30 mouse cellular contexts compared by ENCODE assay signal in genomic region chr17:64833071-64833470, GRCm38 (mm10). TPM values are rescaled to one million over a fixed set of nuclear protein-coding genes. Genes with fewer than 3 reads are reported as not detected.
A peak's percentile ranks its signal among the peaks of the same experiment; 100 is the strongest.
DNase-seq lines count a peak whose midpoint lies in the region; ATAC-seq lines count a peak whose summit lies in the region.
"Had no signal": no experiment of that assay in that cellular context is flagged by ENCODE, and none has a peak within 500 bp of the region (broad histone marks: within the 10 kb centered on the region; RNA-seq: fewer than 3 reads in every experiment).

No protein-coding gene starts in this region.

- ATAC-seq in cerebellum, adult (ENCODE audit: insufficient number of reproducible peaks, low FRiP score, low TSS enrichment): peak; percentile 87
- no peak for ATAC-seq in forebrain, embryonic 12.5 days (ENCODE audit: low FRiP score)
- ATAC-seq: CD4-positive, CD25-positive, alpha-beta regulatory T cell, adult 4 months; forebrain, embryonic 15.5 days; hindbrain, embryonic 16.5 days; inflammation-experienced regulatory T-cells, adult 6 months; intestine, postnatal 0 days had no signal

- H3K36me3 ChIP-seq in forebrain, embryonic 12.5 days (replicated peaks): no peaks in the 10 kb centered on the region
- H3K36me3 ChIP-seq: embryonic facial prominence, embryonic 15.5 days; forebrain, embryonic 10.5 days; forebrain, embryonic 15.5 days; G1E; heart, embryonic 10.5 days; hindbrain, embryonic 12.5 days had no signal

- no peak overlapping the region for H3K27ac ChIP-seq in forebrain, embryonic 12.5 days
- H3K27ac ChIP-seq: embryonic facial prominence, embryonic 15.5 days; forebrain, embryonic 10.5 days; forebrain, embryonic 15.5 days; heart, embryonic 10.5 days; hindbrain, embryonic 12.5 days had no signal

- peaks cover 5% of the 10 kb centered on the region; the same call in 1 of the 2 replicates for H3K4me1 ChIP-seq in forebrain, embryonic 12.5 days

- H3K9ac ChIP-seq in forebrain, embryonic 12.5 days: no peak overlapping the region
- H3K9ac ChIP-seq: embryonic facial prominence, embryonic 15.5 days; forebrain, embryonic 15.5 days; hindbrain, embryonic 12.5 days had no signal

- no peak overlapping the region for H3K4me3 ChIP-seq in forebrain, embryonic 12.5 days (replicated peaks)
- H3K4me3 ChIP-seq: embryonic facial prominence, embryonic 15.5 days; erythroblast, embryonic 14.5 days; forebrain, embryonic 10.5 days; forebrain, embryonic 15.5 days; heart, embryonic 10.5 days; hindbrain, embryonic 12.5 days had no signal

- no peaks in the 10 kb centered on the region for H3K27me3 ChIP-seq in forebrain, embryonic 12.5 days
- H3K27me3 ChIP-seq: embryonic facial prominence, embryonic 15.5 days; forebrain, embryonic 15.5 days; hindbrain, embryonic 12.5 days had no signal

- DNase-seq in cerebellum, postnatal 4 days (ENCODE audit: low spot score in 2 of 2): no peak
- peak; percentile 84 for DNase-seq in cerebellum, adult 9-10 months
- DNase-seq in cerebellum, postnatal 25 days: peak; percentile 61 to 67
- no peak for DNase-seq in left cerebral cortex, postnatal 25 days (ENCODE audit: low spot score in 2 of 2)
- DNase-seq in kidney, adult 8-10 months: no peak
- DNase-seq: adrenal gland, adult 8-10 months; adrenal gland, postnatal 36 days; B cell, adult 2 months; gastrocnemius, postnatal 10 days; heart, adult 18-20 months; heart, postnatal 10 days; heart, postnatal 4 days; kidney, adult 9 months had no signal

- no peak overlapping the region for H3K4me2 ChIP-seq in forebrain, embryonic 12.5 days
- H3K4me2 ChIP-seq: embryonic facial prominence, embryonic 15.5 days; forebrain, embryonic 15.5 days; hindbrain, embryonic 12.5 days had no signal

- intact Hi-C loops in left cerebral cortex, postnatal 25 days (cut with DNase I): no loop called here

- 85% methylated on average over 2 of the region's 2 CpGs for WGBS in forebrain, embryonic 12.5 days

- no peaks in the 10 kb centered on the region for H3K9me3 ChIP-seq in forebrain, embryonic 12.5 days
- H3K9me3 ChIP-seq: embryonic facial prominence, embryonic 15.5 days; forebrain, embryonic 10.5 days; forebrain, embryonic 15.5 days; heart, embryonic 10.5 days; hindbrain, embryonic 12.5 days had no signal

RNA-seq across cellular contexts. Expression of gene 4930583I09Rik, which starts 2.8 kb away (rescaled TPM):
- not detected in 2 replicates for polyA plus RNA-seq in forebrain, embryonic 12.5 days (2016; fragmentation: Nextera tagmentation; extraction: Ambion mirVana)
- total RNA-seq in left cerebral cortex, postnatal 25 days (2021): not detected
- total RNA-seq: adrenal gland, adult 8-10 months; adrenal gland, postnatal 36 days; G1E; gastrocnemius, postnatal 10 days; gastrocnemius, postnatal 4 days; heart, adult 18-20 months; heart, postnatal 10 days; heart, postnatal 4 days had no signal
- polyA plus RNA-seq: brain, embryonic 14.5 days; embryonic facial prominence, embryonic 11.5 days; embryonic facial prominence, embryonic 15.5 days; erythroblast, embryonic 14.5 days; forebrain, embryonic 10.5 days; forebrain, embryonic 15.5 days; G1E; heart, embryonic 10.5 days; heart, embryonic 14.5 days; hindbrain, embryonic 12.5 days; hindbrain, embryonic 16.5 days; intestine, postnatal 0 days had no signal

Comparison
In these comparisons a context has a peak if more than half of its experiments do, and no peak if none do; other contexts are left out.
1. DNase-seq: peak in cerebellum, adult 9-10 months (single experiment) and cerebellum, postnatal 25 days (2 of 2); none in cerebellum, postnatal 4 days (0 of 2), left cerebral cortex, postnatal 25 days (0 of 2) and kidney, adult 8-10 months (0 of 2).